Mouse (Mus musculus) hindbrain, embryonic 12.5 days (tissue): ENCODE measurements at regions not wholly inside any gene's neighbourhood (a gene's known extent, or its start where the extent isn't known, plus 50 kb on each side); places are given as distances from the start of the nearest gene placed in this dataset.

Experiments
- ATAC-seq: fragments of 200-750 bp; cut with Nextera tagmentation; 2 replicates; pipeline ENCODE4 v1.8.0; 2017; ENCODE audit warnings: moderate TSS enrichment; ENCODE audit not compliant: low FRiP score
- H3K27ac ChIP-seq: fragments of 300-500 bp; sonication (generic); 2 replicates; pipeline ENCODE4 v1.5.1; 2016; ENCODE audit warnings: mild to moderate bottlenecking
- H3K27me3 ChIP-seq: fragments of 300-500 bp; sonication (generic); 2 replicates; pipeline ENCODE4 v1.6.1; 2016; ENCODE audit warnings: mild to moderate bottlenecking
- H3K36me3 ChIP-seq: fragments of 300-500 bp; sonication (generic); 2 replicates; pipeline ENCODE4 v1.6.1; 2016; ENCODE audit warnings: mild to moderate bottlenecking
- H3K4me1 ChIP-seq: fragments of 300-500 bp; sonication (generic); 2 replicates; pipeline ENCODE4 v1.6.1; 2016
- H3K4me2 ChIP-seq: fragments of 300-500 bp; sonication (generic); replicated peaks from 2 replicates; pipeline ENCODE4 v1.6.1; 2016; ENCODE audit warnings: mild to moderate bottlenecking
- H3K4me3 ChIP-seq: fragments of 300-500 bp; sonication (generic); 2 replicates; pipeline ENCODE4 v1.5.1; 2016; ENCODE audit warnings: mild to moderate bottlenecking
- H3K9ac ChIP-seq: fragments of 300-500 bp; sonication (generic); 2 replicates; pipeline ENCODE4 v1.6.1; 2016; ENCODE audit warnings: mild to moderate bottlenecking, moderate library complexity
- H3K9me3 ChIP-seq: fragments of 300-500 bp; sonication (generic); replicated peaks from 2 replicates; pipeline ENCODE4 v1.6.1; 2016; ENCODE audit warnings: mild to moderate bottlenecking
- WGBS: fragments of 180-500 bp; shearing (Covaris S2); methylation state at CpG from one replicate; pipeline ENCODE4 v1.1.7; 2016; 5-methylcytosine and 5-hydroxymethylcytosine counted together

DNA sequence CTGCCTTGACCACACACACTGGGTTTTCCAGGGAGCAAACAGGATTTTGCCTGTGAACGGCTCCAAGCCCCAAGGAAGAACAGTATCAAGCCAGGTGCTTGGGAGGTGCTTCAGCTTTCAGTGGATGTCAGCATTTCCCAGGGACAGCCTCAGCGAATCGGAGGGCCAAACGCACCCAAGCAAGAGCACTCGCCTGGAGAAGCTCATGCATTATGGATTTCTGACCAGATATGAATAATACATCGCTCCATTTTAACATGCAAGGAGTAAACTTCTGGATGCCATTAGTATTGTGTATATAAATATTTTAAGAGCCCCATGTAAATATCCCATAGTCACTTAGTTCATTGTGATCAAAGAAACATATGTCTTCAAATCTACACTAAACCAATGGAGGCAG is 530.6 kb upstream of the Jmjd1c start:
- WGBS = 69% methylated on average over 6 of the region's 6 CpGs

GRCm38 (mm10) chr10:66574846-66575535 is 520.9 kb upstream of the Jmjd1c start:
- no peak overlapping the region for H3K27ac ChIP-seq
- no peaks in the 10 kb centered on the region for H3K4me1 ChIP-seq
- no peak overlapping the region for H3K9ac ChIP-seq
- H3K36me3 ChIP-seq = no peaks in the 10 kb centered on the region
- H3K27me3 ChIP-seq = no peaks in the 10 kb centered on the region
- no peak overlapping the region for H3K4me3 ChIP-seq
- H3K4me2 ChIP-seq = no peak overlapping the region
- peak; percentile 32; the same call in 1 of the 2 replicates for ATAC-seq
- H3K9me3 ChIP-seq = no peaks in the 10 kb centered on the region
- WGBS = 51% methylated on average over 10 of the region's 10 CpGs

More for the DNA sequence above, 530.6 kb upstream of the Jmjd1c start:
- Histone ChIP-seq H3K9ac (no peak overlapping the region), H3K27me3 (no peaks in the 10 kb centered on the region), H3K27ac (no peak overlapping the region), H3K9me3 (no peaks in the 10 kb centered on the region), H3K4me3 (no peak overlapping the region), H3K4me2 (no peak overlapping the region), H3K4me1 (no peaks in the 10 kb centered on the region), H3K36me3 (no peaks in the 10 kb centered on the region)
- ATAC-seq = no peak

DNA sequence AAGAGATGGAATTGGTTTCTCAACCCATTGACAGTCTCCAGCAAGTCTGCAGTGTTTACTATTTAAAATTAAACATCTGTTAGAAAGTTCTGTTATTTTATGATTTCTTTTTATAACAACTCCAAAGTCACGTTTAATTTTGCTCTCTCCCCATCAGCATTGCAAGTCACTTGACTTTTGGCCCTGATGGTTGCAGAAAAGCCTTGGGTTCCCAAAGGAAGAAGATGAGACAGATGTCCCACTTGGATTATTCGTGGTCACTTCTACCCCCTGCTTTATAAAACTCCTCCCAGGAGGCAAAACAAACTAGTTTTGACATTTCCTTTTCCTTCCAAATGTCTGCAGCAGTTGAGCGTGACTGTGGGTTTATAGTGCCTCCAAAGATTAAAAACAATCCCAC is 502.9 kb upstream of the Jmjd1c start:
- no peak for ATAC-seq
- no peak overlapping the region for H3K27ac ChIP-seq
- no peaks in the 10 kb centered on the region for H3K9me3 ChIP-seq
- 65% methylated on average over 3 of the region's 3 CpGs for WGBS
- H3K27me3 ChIP-seq = no peaks in the 10 kb centered on the region
- H3K9ac ChIP-seq = no peak overlapping the region
- H3K4me2 ChIP-seq = no peak overlapping the region
- H3K4me3 ChIP-seq = no peak overlapping the region
- H3K36me3 ChIP-seq = no peaks in the 10 kb centered on the region
- H3K4me1 ChIP-seq = no peaks in the 10 kb centered on the region

DNA sequence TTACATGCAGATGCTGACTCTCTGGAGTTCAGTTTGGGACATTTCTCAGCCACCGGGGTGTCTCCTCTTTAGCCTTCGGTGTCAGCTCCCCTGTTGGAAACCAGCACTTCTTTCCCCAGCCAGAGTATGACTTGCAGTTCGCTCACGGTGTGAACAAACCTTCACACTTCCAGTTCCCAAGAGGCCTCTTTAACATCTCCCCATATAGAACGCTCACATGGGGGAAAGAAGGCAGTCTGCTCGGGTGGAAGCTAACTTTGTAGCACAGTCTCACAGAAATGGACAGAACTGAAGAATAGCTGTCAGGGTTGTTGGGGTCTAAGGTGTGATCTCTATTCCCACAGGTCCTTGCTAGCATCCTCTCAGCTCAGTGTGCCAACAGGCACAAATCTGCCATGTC is 502.4 kb upstream of the Jmjd1c start:
- no peak overlapping the region for H3K9ac ChIP-seq
- H3K9me3 ChIP-seq = no peaks in the 10 kb centered on the region
- H3K4me3 ChIP-seq = no peak overlapping the region
- 68% methylated on average over 6 of the region's 6 CpGs for WGBS
- H3K27ac ChIP-seq = no peak overlapping the region
- no peak for ATAC-seq
- no peak overlapping the region for H3K4me2 ChIP-seq
- H3K27me3 ChIP-seq = no peaks in the 10 kb centered on the region
- H3K36me3 ChIP-seq = no peaks in the 10 kb centered on the region
- no peaks in the 10 kb centered on the region for H3K4me1 ChIP-seq

DNA sequence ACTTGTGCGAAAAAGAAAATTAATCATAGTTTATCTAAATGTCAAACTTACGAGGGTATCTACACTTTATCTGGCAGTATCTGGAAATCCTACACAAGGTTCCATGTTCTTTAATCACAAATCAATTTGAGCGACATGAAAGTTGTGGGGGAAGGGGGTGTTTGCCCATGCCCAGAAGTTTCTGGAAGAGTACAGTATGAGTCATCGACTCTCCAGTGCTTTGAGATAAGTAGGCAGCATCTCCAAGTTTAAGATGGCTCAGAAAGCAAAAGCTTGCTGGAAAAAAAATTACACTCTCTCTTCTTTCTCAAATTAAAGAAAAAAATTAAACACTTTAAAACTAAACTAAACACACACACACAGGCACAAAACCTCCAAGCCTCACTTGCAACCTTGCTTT is 498.0 kb upstream of the Jmjd1c start:
- no peak overlapping the region for H3K4me2 ChIP-seq
- no peak overlapping the region for H3K4me3 ChIP-seq
- H3K27me3 ChIP-seq = no peaks in the 10 kb centered on the region
- no peaks in the 10 kb centered on the region for H3K36me3 ChIP-seq
- WGBS = 92% methylated on average over 4 of the region's 4 CpGs
- no peak overlapping the region for H3K27ac ChIP-seq
- ATAC-seq = no peak
- no peaks in the 10 kb centered on the region for H3K9me3 ChIP-seq
- H3K9ac ChIP-seq = no peak overlapping the region
- H3K4me1 ChIP-seq = no peaks in the 10 kb centered on the region

DNA sequence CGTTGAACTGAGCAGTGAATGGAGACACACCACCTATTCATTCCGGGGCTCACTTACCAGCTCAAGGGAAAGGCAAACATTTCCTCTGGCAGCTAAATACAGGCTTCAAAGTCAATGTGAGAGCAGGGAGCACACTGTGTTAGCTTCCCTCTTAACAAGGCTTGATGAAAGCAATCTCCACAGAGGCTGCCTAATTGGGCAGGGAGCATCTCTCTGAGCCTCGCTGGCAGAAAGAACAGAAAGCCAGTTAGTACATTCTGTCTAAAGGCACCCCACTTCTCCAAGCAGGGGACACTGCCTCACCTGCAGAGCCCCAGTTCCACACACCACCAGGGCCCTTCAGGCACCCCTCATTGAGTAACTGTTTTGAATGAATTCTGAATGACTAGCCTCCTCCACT is 488.8 kb upstream of the Jmjd1c start:
- ATAC-seq = no peak
- H3K9me3 ChIP-seq = no peaks in the 10 kb centered on the region
- WGBS = 67% methylated on average over 3 of the region's 3 CpGs
- no peak overlapping the region for H3K4me2 ChIP-seq
- H3K27ac ChIP-seq = no peak overlapping the region
- H3K36me3 ChIP-seq = no peaks in the 10 kb centered on the region
- no peak overlapping the region for H3K9ac ChIP-seq
- H3K27me3 ChIP-seq = no peaks in the 10 kb centered on the region
- H3K4me1 ChIP-seq = no peaks in the 10 kb centered on the region
- no peak overlapping the region for H3K4me3 ChIP-seq

DNA sequence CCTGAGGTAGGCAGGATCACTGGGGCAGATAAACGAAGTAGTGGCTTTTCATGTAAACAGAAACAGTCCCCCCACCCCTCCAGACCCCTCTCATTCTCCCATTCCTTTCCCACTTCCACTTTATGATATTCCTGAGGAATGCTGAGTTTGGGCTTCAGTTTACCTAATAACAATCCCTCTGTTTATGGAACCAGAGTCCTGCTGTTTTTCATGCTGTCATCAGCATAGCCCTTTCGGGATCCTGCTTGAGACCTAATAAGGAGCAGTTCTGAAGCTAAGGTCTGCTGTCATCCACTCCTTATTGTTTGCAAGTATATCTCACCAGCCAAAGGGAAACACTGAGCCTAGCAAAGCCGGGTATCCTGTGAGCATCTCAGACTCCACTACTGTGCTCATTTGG is 479.6 kb upstream of the Jmjd1c start:
- H3K9me3 ChIP-seq = no peaks in the 10 kb centered on the region
- H3K4me3 ChIP-seq = no peak overlapping the region
- H3K27me3 ChIP-seq = no peaks in the 10 kb centered on the region
- H3K4me2 ChIP-seq = no peak overlapping the region
- no peak for ATAC-seq
- no peak overlapping the region for H3K27ac ChIP-seq
- H3K9ac ChIP-seq = no peak overlapping the region
- no peaks in the 10 kb centered on the region for H3K4me1 ChIP-seq
- no peaks in the 10 kb centered on the region for H3K36me3 ChIP-seq
- WGBS = 79% methylated on average over 3 of the region's 3 CpGs

- Histone ChIP-seq H3K9ac (no peak overlapping the region), H3K27ac (no peak overlapping the region), H3K4me1 (no peaks in the 10 kb centered on the region), H3K27me3 (no peaks in the 10 kb centered on the region), H3K36me3 (no peaks in the 10 kb centered on the region), H3K4me2 (no peak overlapping the region), H3K4me3 (no peak overlapping the region), H3K9me3 (no peaks in the 10 kb centered on the region)
- no peak for ATAC-seq
- WGBS = 71% methylated on average over 3 of the region's 3 CpGs
Observed at GRCm38 (mm10) chr10:66630996-66631395, 464.9 kb upstream of the Jmjd1c start.

DNA sequence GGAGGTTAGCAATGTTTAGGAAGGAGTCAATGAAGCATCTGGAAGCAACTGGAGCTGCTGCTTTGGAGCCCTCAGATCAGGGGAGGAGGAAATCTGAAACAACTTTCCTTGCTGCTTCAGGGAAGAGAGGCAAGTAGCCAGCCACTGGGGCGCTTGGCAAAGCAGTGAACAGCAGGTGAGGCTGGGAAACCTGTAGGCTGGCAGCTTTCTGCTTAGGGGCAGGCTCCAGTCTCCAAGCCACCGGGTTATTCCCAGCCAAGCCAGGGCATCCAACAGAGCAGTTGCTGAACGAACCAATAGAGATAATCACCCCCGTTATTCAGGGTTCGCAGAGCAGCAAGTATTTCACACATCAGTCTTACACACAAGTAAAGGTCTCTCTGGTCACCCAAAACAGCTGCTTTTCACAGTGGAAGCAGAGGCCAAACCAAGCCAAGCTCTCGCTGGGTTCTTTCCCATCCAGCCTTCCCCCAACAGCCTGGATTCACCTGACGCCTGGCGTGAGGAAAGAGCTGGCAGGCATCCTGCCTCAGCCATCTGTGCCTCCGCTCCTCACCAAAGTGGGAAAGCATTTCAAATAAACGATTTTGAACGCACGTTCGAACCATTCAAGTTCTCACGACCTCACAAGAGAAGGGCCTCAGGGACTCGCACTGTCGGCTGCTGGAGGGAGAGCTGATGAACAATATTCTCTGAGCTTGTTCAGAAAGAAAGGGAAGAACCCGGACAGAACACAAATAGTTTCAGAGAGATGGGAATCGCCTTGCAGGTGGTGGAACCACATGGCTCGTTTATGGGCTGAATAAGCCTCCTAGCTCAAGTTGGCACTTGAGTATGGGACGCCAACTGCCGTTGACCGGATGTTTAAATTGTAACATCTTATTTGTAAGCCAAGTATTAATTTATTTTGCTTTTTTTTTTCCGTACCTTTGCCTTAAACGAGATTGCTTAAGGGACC is 454.8 kb upstream of the Jmjd1c start:
- no peaks in the 10 kb centered on the region for H3K9me3 ChIP-seq
- no peaks in the 10 kb centered on the region for H3K36me3 ChIP-seq
- peaks cover 3% of the 10 kb centered on the region; the same call in 1 of the 2 replicates for H3K4me1 ChIP-seq
- no peaks in the 10 kb centered on the region for H3K27me3 ChIP-seq
- ATAC-seq = no peak
- WGBS = 61% methylated on average over 24 of the region's 24 CpGs
- no peak overlapping the region for H3K4me2 ChIP-seq
- no peak overlapping the region for H3K27ac ChIP-seq
- H3K4me3 ChIP-seq = no peak overlapping the region
- no peak overlapping the region for H3K9ac ChIP-seq

- no peak overlapping the region for H3K4me3 ChIP-seq
- H3K4me1 ChIP-seq = peaks cover 3% of the 10 kb centered on the region; the same call in 1 of the 2 replicates
- 96% methylated on average over 6 of the region's 6 CpGs for WGBS
- ATAC-seq = no peak
- H3K27ac ChIP-seq = no peak overlapping the region
- no peak overlapping the region for H3K9ac ChIP-seq
- H3K27me3 ChIP-seq = no peaks in the 10 kb centered on the region
- H3K9me3 ChIP-seq = no peaks in the 10 kb centered on the region
- no peak overlapping the region for H3K4me2 ChIP-seq
- no peaks in the 10 kb centered on the region for H3K36me3 ChIP-seq
Observed at GRCm38 (mm10) chr10:66641966-66642365, 454.0 kb upstream of the Jmjd1c start.

DNA sequence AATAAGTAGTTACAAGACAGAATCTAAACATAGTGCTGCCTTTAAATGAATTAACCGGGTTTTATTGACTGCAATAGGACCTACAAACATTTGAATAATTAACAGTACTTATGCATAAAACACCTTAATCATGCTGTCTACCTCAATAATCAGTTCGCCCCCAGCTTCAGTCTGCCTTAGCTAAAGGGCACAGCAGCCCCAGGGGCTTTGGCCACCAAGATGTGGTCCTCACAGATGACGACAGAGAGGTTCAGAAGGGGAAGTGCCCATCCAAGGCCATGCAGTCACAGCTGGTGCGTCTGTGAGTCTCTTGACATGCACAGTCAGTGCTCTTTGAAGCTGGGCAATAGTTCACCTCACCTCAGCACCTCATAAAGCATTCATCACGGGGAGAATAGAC is 452.8 kb upstream of the Jmjd1c start:
- H3K9me3 ChIP-seq = no peaks in the 10 kb centered on the region
- H3K4me3 ChIP-seq = no peak overlapping the region
- H3K27ac ChIP-seq = no peak overlapping the region
- ATAC-seq = peak; percentile 65
- H3K36me3 ChIP-seq = no peaks in the 10 kb centered on the region
- no peak overlapping the region for H3K4me2 ChIP-seq
- no peaks in the 10 kb centered on the region for H3K27me3 ChIP-seq
- no peak overlapping the region for H3K9ac ChIP-seq
- H3K4me1 ChIP-seq = peaks cover 3% of the 10 kb centered on the region; the same call in 1 of the 2 replicates
- WGBS = 58% methylated on average over 5 of the region's 5 CpGs

DNA sequence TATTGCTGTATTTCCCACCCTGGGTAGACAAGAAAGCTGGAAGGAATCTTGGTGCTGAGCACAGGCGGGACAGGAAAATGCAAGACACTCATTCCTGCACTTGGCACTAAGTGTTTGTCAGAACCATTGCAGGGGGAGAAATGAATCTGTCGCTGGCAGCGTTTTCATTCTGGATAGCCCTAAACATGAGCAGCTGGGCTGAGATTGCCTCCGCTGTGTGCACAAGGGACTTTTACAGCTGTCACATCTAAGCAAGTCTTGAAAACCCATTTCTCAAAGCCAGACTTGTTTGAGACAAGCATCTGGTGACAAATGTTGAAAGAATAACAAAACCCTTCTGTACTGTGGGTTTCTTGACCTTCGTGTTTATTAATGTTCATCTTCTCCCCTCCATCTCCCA is 438.4 kb upstream of the Jmjd1c start:
- Histone ChIP-seq H3K36me3 (no peaks in the 10 kb centered on the region), H3K9ac (no peak overlapping the region), H3K4me3 (no peak overlapping the region), H3K4me2 (no peak overlapping the region), H3K27ac (no peak overlapping the region), H3K4me1 (no peaks in the 10 kb centered on the region), H3K9me3 (no peaks in the 10 kb centered on the region), H3K27me3 (no peaks in the 10 kb centered on the region)
- ATAC-seq = no peak
- WGBS = 86% methylated on average over 5 of the region's 5 CpGs
